Mouse (Mus musculus) intestine, embryonic 14.5 days (tissue): ENCODE data around the gene Zfp94. TPM values are rescaled to one million over a fixed set of nuclear protein-coding genes. Genes with fewer than 3 reads are reported as not detected.

Source experiments
- ATAC-seq: fragments of 200-750 bp; cut with Nextera tagmentation; replicated peaks from 2 replicates; pipeline ENCODE4 v1.8.0; 2017; ENCODE audit warnings: low read depth, moderate number of reproducible peaks, moderate TSS enrichment, moderate library complexity; ENCODE audit not compliant: low FRiP score, low TSS enrichment
- DNase-seq: peaks from one replicate; pipeline ENCODE4 v3.0.0-alpha.2; 2018; ENCODE audit warnings: low spot score
- H3K27ac ChIP-seq: fragments of 300-500 bp; sonication (generic); 2 replicates; pipeline ENCODE4 v1.5.1; 2014; ENCODE audit warnings: low read depth, mild to moderate bottlenecking, control low read depth
- H3K27me3 ChIP-seq: fragments of 300-500 bp; sonication (generic); replicated peaks from 2 replicates; pipeline ENCODE4 v1.6.1; 2014; ENCODE audit warnings: low read length, control low read depth; ENCODE audit not compliant: control insufficient read depth, insufficient read depth
- H3K36me3 ChIP-seq: fragments of 300-500 bp; sonication (generic); 2 replicates; pipeline ENCODE4 v1.6.1; 2014; ENCODE audit warnings: low read length, control low read depth; ENCODE audit not compliant: control insufficient read depth, insufficient read depth
- H3K4me1 ChIP-seq: fragments of 300-500 bp; sonication (generic); replicated peaks from 2 replicates; pipeline ENCODE4 v1.6.1; 2014; ENCODE audit warnings: low read length, control low read depth, mixed read lengths; ENCODE audit not compliant: control insufficient read depth, insufficient read depth
- H3K4me2 ChIP-seq: fragments of 300-500 bp; sonication (generic); 2 replicates; pipeline ENCODE4 v1.6.1; 2014; ENCODE audit warnings: low read length
- H3K4me3 ChIP-seq: fragments of 300-500 bp; sonication (generic); 2 replicates; pipeline ENCODE4 v1.5.1; 2014; ENCODE audit warnings: low read depth, low read length, control low read depth, mixed read lengths
- H3K9ac ChIP-seq: fragments of 300-500 bp; sonication (generic); 2 replicates; pipeline ENCODE4 v1.6.1; 2014; ENCODE audit warnings: mild to moderate bottlenecking, low read length
- H3K9me3 ChIP-seq: fragments of 300-500 bp; sonication (generic); 2 replicates; pipeline ENCODE4 v1.6.1; 2016; ENCODE audit warnings: low read length, control low read depth; ENCODE audit not compliant: control insufficient read depth
- WGBS: fragments of 180-500 bp; shearing (Covaris S2); extraction: QIAGEN DNeasy Blood & Tissue Kit; methylation state at CpG from one replicate; pipeline ENCODE4 v1.1.7; 2014; 5-methylcytosine and 5-hydroxymethylcytosine counted together
- polyA plus RNA-seq: library from polyadenylated mRNA; unstranded; fragments of >200 nt; fragmentation: Nextera tagmentation; extraction: Ambion mirVana; gene quantifications from 2 replicates; pipeline ENCODE4 v1.2.1, GENCODE M21; 2014

The Zfp94 gene
- polyA plus RNA-seq, 1 experiment from 2014 or later: 9.1 TPM

GRCm38 (mm10) chr7:24326273-24327135, 10.0 kb upstream of the Zfp94 start:
- peak overlapping the region; percentile 48 for H3K4me2 ChIP-seq
- DNase-seq (no peak), ATAC-seq (no peak)
- no peaks in the 10 kb centered on the region for H3K4me1 ChIP-seq
- H3K27me3 ChIP-seq: 0 out of 2 replicates have a peak, but pooled peaks cover 6% of the 10 kb centered on the region
- no peak overlapping the region; the same call in 1 of the 2 replicates for H3K9ac ChIP-seq
- H3K9me3 ChIP-seq: peaks cover 8% of the 10 kb centered on the region
- H3K36me3 ChIP-seq: no peaks in the 10 kb centered on the region
- 48% methylated on average over 20 of the region's 20 CpGs for WGBS
- H3K27ac ChIP-seq: no peak overlapping the region
- H3K4me3 ChIP-seq: peak overlapping the region; percentile 20

- Histone ChIP-seq H3K36me3 (no peaks in the 10 kb centered on the region), H3K4me2 (peak overlapping the region; percentile 48), H3K4me3 (peak overlapping the region; percentile 20), H3K27ac (no peak overlapping the region), H3K9ac (peak overlapping the region; percentile 29; the same call in 1 of the 2 replicates), H3K27me3 (0 out of 2 replicates have a peak, but pooled peaks cover 6% of the 10 kb centered on the region), H3K9me3 (peaks cover 8% of the 10 kb centered on the region), H3K4me1 (no peaks in the 10 kb centered on the region)
- WGBS: 4% methylated on average over 13 of the region's 13 CpGs
- no peak for DNase-seq
- ATAC-seq: no peak
Measured at GRCm38 (mm10) chr7:24325675-24326128, 9.2 kb upstream of the Zfp94 start.

- WGBS: 96% methylated on average over 6 of the region's 6 CpGs
- Histone ChIP-seq H3K27me3 (0 out of 2 replicates have a peak, but pooled peaks cover 6% of the 10 kb centered on the region), H3K4me2 (no peak overlapping the region; the same call in 1 of the 2 replicates), H3K4me3 (no peak overlapping the region), H3K36me3 (no peaks in the 10 kb centered on the region), H3K27ac (no peak overlapping the region), H3K9me3 (peaks cover 8% of the 10 kb centered on the region), H3K9ac (no peak overlapping the region), H3K4me1 (no peaks in the 10 kb centered on the region)
- ATAC-seq (no peak), DNase-seq (no peak)
Measured at GRCm38 (mm10) chr7:24325197-24325596, 8.7 kb upstream of the Zfp94 start.

- no peak overlapping the region for H3K27ac ChIP-seq
- H3K36me3 ChIP-seq: no peaks in the 10 kb centered on the region
- 66% methylated on average over 4 of the region's 4 CpGs for WGBS
- DNase-seq (no peak), ATAC-seq (no peak)
- peaks cover 8% of the 10 kb centered on the region for H3K9me3 ChIP-seq
- H3K27me3 ChIP-seq: peaks cover 16% of the 10 kb centered on the region; the same call in 1 of the 2 replicates
- H3K9ac ChIP-seq: no peak overlapping the region
- no peak overlapping the region for H3K4me3 ChIP-seq
- no peak overlapping the region for H3K4me2 ChIP-seq
- no peaks in the 10 kb centered on the region for H3K4me1 ChIP-seq
Measured at GRCm38 (mm10) chr7:24322593-24322992, 6.1 kb upstream of the Zfp94 start.

GRCm38 (mm10) chr7:24318942-24319341, 2.5 kb upstream of the Zfp94 start:
- ATAC-seq: no peak
- H3K4me2 ChIP-seq: no peak overlapping the region

GRCm38 (mm10) chr7:24315726-24316566, 520 bp downstream of the Zfp94 start:
- ATAC-seq: no peak; the same call in 1 of the 2 replicates
- Histone ChIP-seq H3K9me3 (no peaks in the 10 kb centered on the region), H3K4me2 (peak overlapping the region; percentile 66), H3K9ac (peak overlapping the region; percentile 66), H3K4me1 (peaks cover 5% of the 10 kb centered on the region), H3K4me3 (peak overlapping the region; percentile 47), H3K27me3 (peaks cover 14% of the 10 kb centered on the region; the same call in 1 of the 2 replicates), H3K36me3 (no peaks in the 10 kb centered on the region), H3K27ac (peak overlapping the region; percentile 34)
- WGBS: 28% methylated on average over 29 of the region's 29 CpGs
- DNase-seq: no peak

More at GRCm38 (mm10) chr7:24318942-24319341, 2.5 kb upstream of the Zfp94 start:
- Histone ChIP-seq H3K36me3 (no peaks in the 10 kb centered on the region), H3K27me3 (peaks cover 14% of the 10 kb centered on the region; the same call in 1 of the 2 replicates), H3K27ac (no peak overlapping the region), H3K9ac (no peak overlapping the region), H3K9me3 (peaks cover under 1% of the 10 kb centered on the region), H3K4me3 (no peak overlapping the region), H3K4me1 (peaks cover 5% of the 10 kb centered on the region)
- WGBS: 59% methylated on average over 6 of the region's 6 CpGs
- no peak for DNase-seq

GRCm38 (mm10) chr7:24300771-24301282, 15.6 kb downstream of the Zfp94 start, which contains the start of gene Zfp61:
Gene Zfp61 (minus strand): TSS chr7:24301232.
- peak within 1 kb of the TSS; percentile 52; the same call in 1 of the 2 replicates for H3K27ac ChIP-seq
- no peaks in the 10 kb centered on the region for H3K9me3 ChIP-seq
- 2% methylated on average over 13 of the region's 13 CpGs for WGBS
- peak within 1 kb of the TSS; percentile 73 for H3K4me3 ChIP-seq
- H3K36me3 ChIP-seq: peaks cover 26% of the 10 kb centered on the region
- H3K4me1 ChIP-seq: no peaks in the 10 kb centered on the region; the same call in 1 of the 2 replicates
- ATAC-seq: peak; percentile 68
- peak within 1 kb of the TSS; percentile 71; the same call in 1 of the 2 replicates for H3K9ac ChIP-seq
- DNase-seq: peak; percentile 80
- peak within 1 kb of the TSS; percentile 80 for H3K4me2 ChIP-seq
- H3K27me3 ChIP-seq: no peaks in the 10 kb centered on the region
